Mouse (Mus musculus): ENCODE results near the gene Elovl6.

DNA sequence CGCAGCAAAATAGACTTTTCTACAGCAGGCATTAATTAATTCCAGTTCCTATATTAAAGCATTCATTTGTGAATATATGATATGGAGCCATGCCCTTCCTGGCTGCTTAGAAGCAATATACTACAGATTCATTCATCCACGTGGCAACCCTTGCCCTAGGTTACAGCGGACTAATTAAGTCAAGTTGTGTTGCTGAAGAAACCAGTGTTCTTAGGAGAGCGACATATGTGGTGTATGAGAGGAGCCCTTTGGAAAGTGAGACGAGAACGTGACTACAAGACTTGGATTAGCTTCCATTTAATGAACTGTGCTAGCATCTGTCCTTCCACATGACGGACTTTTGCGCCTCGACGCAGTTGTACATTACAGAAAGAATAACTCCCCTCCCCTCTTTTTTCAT is 115.2 kb downstream of the Elovl6 start:
- TF ChIP-seq CTCF (IDR thresholded peaks at IDR 0.05; ENCODE audit: extremely low read depth, insufficient read depth, insufficient read length, insufficient replicate concordance), result no peak
- TF ChIP-seq POLR2A (IDR thresholded peaks at IDR 0.05; ENCODE audit: low read depth, low read length), result no peak
